Comparison of ENCODE assay signal across 23 mouse cellular contexts in the genomic region with DNA sequence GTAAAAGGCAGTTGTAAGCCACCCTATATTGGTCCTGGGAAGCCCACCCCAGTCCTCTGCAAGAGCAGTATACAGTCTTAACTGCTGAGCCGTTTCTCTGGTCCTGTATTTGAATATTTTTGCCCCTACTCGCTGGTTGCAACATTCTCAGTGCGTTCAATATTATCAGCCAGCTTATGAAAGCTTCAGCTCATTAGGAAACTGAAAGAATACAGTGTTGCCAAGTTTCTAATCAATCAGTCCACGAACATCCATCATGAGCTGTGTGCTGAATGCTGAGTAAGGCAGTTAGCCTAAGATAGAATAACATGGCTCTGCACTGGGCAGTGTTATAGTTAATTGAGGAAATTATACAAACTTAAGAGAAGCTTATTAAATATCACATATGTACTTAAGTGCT.
DNase-seq lines count a peak whose midpoint lies in the region; ATAC-seq and TF ChIP-seq lines count a peak whose summit lies in the region.
"Had no signal": no experiment of that assay in that cellular context is flagged by ENCODE, and none has a peak within 500 bp of the region (broad histone marks: within the 10 kb centered on the region; RNA-seq: fewer than 3 reads in every experiment).

No protein-coding gene starts in this region.

- H3K79me2 ChIP-seq in heart, adult 2 months (replicated peaks; ENCODE audit: control insufficient read depth, insufficient read depth, low read length), result no peaks in the 10 kb centered on the region

- intact Hi-C loops in heart, adult 2 months (cut with DNase I), result no loop called here
- intact Hi-C loops in left cerebral cortex, postnatal 4 days (cut with DNase I), result no loop called here

- no peak for TF ChIP-seq EP300 in heart, adult 2 months (IDR thresholded peaks at IDR 0.05; ENCODE audit: insufficient read depth, low read depth, low read length)

- H3K9ac ChIP-seq in heart, adult 2 months (ENCODE audit: low read depth, low read length), result no peak overlapping the region
- no peak overlapping the region for H3K9ac ChIP-seq in lung, embryonic 16.5 days (ENCODE audit: low read length)
- H3K9ac ChIP-seq: forebrain, embryonic 13.5 days; heart, embryonic 13.5 days; hindbrain, embryonic 12.5 days; hindbrain, embryonic 15.5 days had no signal

- ATAC-seq in lung, embryonic 16.5 days (ENCODE audit: low read depth), result 0 out of 2 replicates have a peak, but pooled peaks have one; percentile 26
- ATAC-seq: activated CD4-positive, CD25-positive, alpha-beta regulatory T cell, adult 4 months; forebrain, embryonic 13.5 days; forebrain, embryonic 16.5 days had no signal

- H3K27ac ChIP-seq in heart, adult 2 months, result no peak overlapping the region
- no peak overlapping the region for H3K27ac ChIP-seq in lung, embryonic 16.5 days (ENCODE audit: low read length)
- H3K27ac ChIP-seq: forebrain, embryonic 10.5 days; forebrain, embryonic 13.5 days; heart, embryonic 10.5 days; heart, embryonic 13.5 days; hindbrain, embryonic 12.5 days; hindbrain, embryonic 15.5 days had no signal

- H3K36me3 ChIP-seq in heart, adult 2 months (ENCODE audit: control insufficient read depth, insufficient read depth, low read length), result no peaks in the 10 kb centered on the region
- no peaks in the 10 kb centered on the region for H3K36me3 ChIP-seq in lung, embryonic 16.5 days (ENCODE audit: control insufficient read depth, insufficient read depth, low read length)
- H3K36me3 ChIP-seq: forebrain, embryonic 10.5 days; G1E; heart, embryonic 10.5 days; heart, embryonic 13.5 days; hindbrain, embryonic 12.5 days; hindbrain, embryonic 15.5 days had no signal

- H3K4me2 ChIP-seq in lung, embryonic 16.5 days (ENCODE audit: low read depth, low read length), result no peak overlapping the region
- H3K4me2 ChIP-seq: forebrain, embryonic 13.5 days; heart, embryonic 13.5 days; hindbrain, embryonic 12.5 days; hindbrain, embryonic 15.5 days had no signal

- DNase-seq in heart, adult 11 months, result peak; percentile 17
- DNase-seq in heart, adult 2 months, result no peak
- no peak for DNase-seq in lung, postnatal 10 days
- DNase-seq in NIH3T3 (ENCODE audit: low read depth), result peak; percentile 44
- no peak for DNase-seq in left cerebral cortex, postnatal 4 days
- DNase-seq: adrenal gland, adult 8-10 months; adrenal gland, postnatal 25 days; cerebellum, adult 11-12 months; cerebellum, adult 9-10 months; cerebellum, postnatal 14 days; gastrocnemius, postnatal 14 days; heart, adult 18-20 months; heart, postnatal 14 days had no signal

- no peak for TF ChIP-seq CTCF in heart, adult 2 months (IDR thresholded peaks at IDR 0.05)

- 62% methylated on average over 4 of the region's 4 CpGs for WGBS in heart, adult 2 months
- WGBS in lung, embryonic 16.5 days, result 50% methylated on average over 4 of the region's 4 CpGs

- H3K4me1 ChIP-seq in heart, adult 2 months (ENCODE audit: control insufficient read depth, insufficient read depth, low read length), result no peaks in the 10 kb centered on the region; the same call in 1 of the 2 replicates
- H3K4me1 ChIP-seq in lung, embryonic 16.5 days (replicated peaks; ENCODE audit: control insufficient read depth, insufficient read depth, low read length), result no peaks in the 10 kb centered on the region
- H3K4me1 ChIP-seq: forebrain, embryonic 10.5 days; forebrain, embryonic 13.5 days; heart, embryonic 10.5 days; heart, embryonic 13.5 days; hindbrain, embryonic 12.5 days; hindbrain, embryonic 15.5 days had no signal

- no peaks in the 10 kb centered on the region for H3K9me3 ChIP-seq in lung, embryonic 16.5 days (ENCODE audit: control insufficient read depth, low read length)
- H3K9me3 ChIP-seq: forebrain, embryonic 10.5 days; forebrain, embryonic 13.5 days; heart, embryonic 10.5 days; heart, embryonic 13.5 days; hindbrain, embryonic 12.5 days; hindbrain, embryonic 15.5 days had no signal

- no peak for TF ChIP-seq POLR2A in heart, adult 2 months (IDR thresholded peaks at IDR 0.05; ENCODE audit: insufficient read depth, low read depth, low read length)

- no peak overlapping the region for H3K4me3 ChIP-seq in heart, adult 2 months
- H3K4me3 ChIP-seq in lung, embryonic 16.5 days (ENCODE audit: low read length), result no peak overlapping the region
- H3K4me3 ChIP-seq: forebrain, embryonic 10.5 days; forebrain, embryonic 13.5 days; heart, embryonic 10.5 days; heart, embryonic 13.5 days; hindbrain, embryonic 12.5 days; hindbrain, embryonic 15.5 days had no signal

- H3K27me3 ChIP-seq in heart, adult 2 months (ENCODE audit: control insufficient read depth, insufficient read depth, low read length), result no peaks in the 10 kb centered on the region
- H3K27me3 ChIP-seq in lung, embryonic 16.5 days (ENCODE audit: control insufficient read depth, insufficient read depth, low read depth, low read length), result no peaks in the 10 kb centered on the region
- H3K27me3 ChIP-seq: forebrain, embryonic 13.5 days; heart, embryonic 13.5 days; hindbrain, embryonic 12.5 days; hindbrain, embryonic 15.5 days had no signal

Comparison
In these comparisons a context has a peak if more than half of its experiments do, and no peak if none do; other contexts are left out.
1. DNase-seq: peak in heart, adult 11 months (single experiment) and NIH3T3 (single experiment); none in heart, adult 2 months (0 of 2), lung, postnatal 10 days (single experiment) and left cerebral cortex, postnatal 4 days (single experiment).